Mouse (Mus musculus): Measurements from ENCODE around the gene Arnt.

- TF ChIP-seq CTCF (IDR thresholded peaks at IDR 0.05; ENCODE audit: low read depth, low read length) (no peak), POLR2A (IDR thresholded peaks at IDR 0.05; ENCODE audit: extremely low read depth, insufficient read depth, low read length) (no peak)
Measured at GRCm38 (mm10) chr3:95529814-95530213, 95.6 kb downstream of the Arnt start.

Data from liver, adult 2 months (tissue).